Mouse (Mus musculus) hindbrain, embryonic 16.5 days (tissue): ENCODE measurements at regions not wholly inside any gene's neighbourhood (a gene's known extent, or its start where the extent isn't known, plus 50 kb on each side); places are given as distances from the start of the nearest gene placed in this dataset.
"Not testable (repeated sequence)": the region's sequence is repeated elsewhere in the genome, so short reads cannot be mapped to it uniquely, and the experiment has no call there.

ENCODE experiments used
- ATAC-seq: fragments of 200-750 bp; cut with Nextera tagmentation; 2 replicates; pipeline ENCODE4 v1.8.0; 2017; ENCODE audit warnings: moderate TSS enrichment, moderate library complexity
- H3K27ac ChIP-seq: fragments of 300-500 bp; sonication (generic); 2 replicates; pipeline ENCODE4 v1.5.1; 2014; ENCODE audit warnings: low read depth, mild to moderate bottlenecking, control low read depth, low read length, moderate library complexity
- H3K27me3 ChIP-seq: fragments of 300-500 bp; sonication (generic); replicated peaks from 2 replicates; pipeline ENCODE4 v1.6.1; 2014; ENCODE audit warnings: low read length; ENCODE audit not compliant: control insufficient read depth, insufficient read depth
- H3K36me3 ChIP-seq: fragments of 300-500 bp; sonication (generic); 2 replicates; pipeline ENCODE4 v1.6.1; 2014; ENCODE audit warnings: mild to moderate bottlenecking, low read length, moderate library complexity, mixed read lengths; ENCODE audit not compliant: control insufficient read depth, insufficient read depth
- H3K4me1 ChIP-seq: fragments of 300-500 bp; sonication (generic); 2 replicates; pipeline ENCODE4 v1.6.1; 2014; ENCODE audit warnings: low read depth, low read length; ENCODE audit not compliant: control insufficient read depth, insufficient read depth
- H3K4me2 ChIP-seq: fragments of 300-500 bp; sonication (generic); 2 replicates; pipeline ENCODE4 v1.6.1; 2014; ENCODE audit warnings: mild to moderate bottlenecking, low read length, control low read depth, moderate library complexity
- H3K4me3 ChIP-seq: fragments of 300-500 bp; sonication (generic); 2 replicates; pipeline ENCODE4 v1.5.1; 2014; ENCODE audit warnings: mild to moderate bottlenecking, low read length, control low read depth, moderate library complexity
- H3K9ac ChIP-seq: fragments of 300-500 bp; sonication (generic); 2 replicates; pipeline ENCODE4 v1.6.1; 2014; ENCODE audit warnings: low read depth, mild to moderate bottlenecking, control low read depth, low read length, moderate library complexity
- H3K9me3 ChIP-seq: fragments of 300-500 bp; sonication (generic); 2 replicates; pipeline ENCODE4 v1.6.1; 2014; ENCODE audit warnings: mild to moderate bottlenecking, low read length, moderate library complexity; ENCODE audit not compliant: control insufficient read depth
- WGBS: fragments of 180-500 bp; shearing (Covaris S2); extraction: QIAGEN DNeasy Blood & Tissue Kit; methylation state at CpG from one replicate; pipeline ENCODE4 v1.1.7; 2014; 5-methylcytosine and 5-hydroxymethylcytosine counted together

DNA sequence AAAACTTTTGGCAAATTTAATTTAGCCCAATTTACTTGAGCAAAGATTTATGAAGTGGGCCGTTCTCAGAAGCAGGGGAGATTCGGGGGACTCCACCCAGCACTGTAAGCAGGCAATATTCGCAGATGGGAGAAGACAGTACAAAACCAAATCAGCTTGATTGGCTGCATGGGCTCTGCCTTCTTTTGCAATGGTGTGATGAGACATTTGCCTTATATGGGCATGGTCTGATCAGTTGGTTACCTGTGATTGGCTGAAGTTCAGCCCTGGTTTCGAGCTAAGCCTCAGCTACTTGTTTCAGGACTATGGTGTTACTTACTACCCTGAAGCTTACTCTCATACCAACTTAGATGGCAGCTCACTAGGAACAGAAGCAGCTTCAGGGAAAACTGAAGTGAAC is 185.6 kb upstream of the Arhgap18 start:
- no peak for ATAC-seq
- Histone ChIP-seq H3K4me2 (no peak overlapping the region), H3K9ac (no peak overlapping the region), H3K4me3 (no peak overlapping the region), H3K27me3 (no peaks in the 10 kb centered on the region), H3K36me3 (no peaks in the 10 kb centered on the region), H3K27ac (no peak overlapping the region), H3K4me1 (no peaks in the 10 kb centered on the region; the same call in 1 of the 2 replicates), H3K9me3 (no peaks in the 10 kb centered on the region)
- 79% methylated on average over 4 of the region's 4 CpGs for WGBS

- Histone ChIP-seq H3K9me3 (no peaks in the 10 kb centered on the region), H3K4me1 (no peaks in the 10 kb centered on the region), H3K27me3 (no peaks in the 10 kb centered on the region), H3K36me3 (no peaks in the 10 kb centered on the region), H3K4me3 (no peak overlapping the region), H3K9ac (no peak overlapping the region), H3K4me2 (no peak overlapping the region), H3K27ac (no peak overlapping the region)
- no peak for ATAC-seq
- 91% methylated on average over 5 of the region's 5 CpGs for WGBS
Measured at GRCm38 (mm10) chr10:26570468-26570867, 182.8 kb upstream of the Arhgap18 start.

DNA sequence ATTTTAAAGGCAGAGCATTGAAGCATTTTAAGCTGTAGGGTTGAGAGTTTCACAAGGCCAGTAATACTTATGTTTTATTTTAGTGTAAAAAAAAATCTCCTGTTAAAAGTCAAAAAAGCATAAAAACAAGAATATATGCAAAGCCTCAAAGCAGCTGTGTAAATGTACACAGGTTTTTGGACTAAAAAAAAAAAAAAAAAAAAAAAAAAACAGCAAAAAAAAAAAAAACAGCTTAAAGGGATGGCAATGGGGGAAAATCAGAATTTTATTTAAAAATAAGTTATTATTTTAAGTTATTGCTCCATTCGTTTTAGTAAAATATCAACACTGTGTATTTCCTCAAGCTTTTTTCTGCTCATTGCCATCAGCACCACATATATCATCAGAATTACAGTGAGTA is 181.8 kb upstream of the Arhgap18 start:
- H3K9me3 ChIP-seq, result no peaks in the 10 kb centered on the region
- ATAC-seq, result no peak
- no peaks in the 10 kb centered on the region for H3K36me3 ChIP-seq
- no peak overlapping the region for H3K4me2 ChIP-seq
- no peaks in the 10 kb centered on the region for H3K27me3 ChIP-seq
- WGBS, result 86% methylated on average over 1 of the region's 1 CpGs
- H3K4me1 ChIP-seq, result no peaks in the 10 kb centered on the region
- H3K9ac ChIP-seq, result no peak overlapping the region
- H3K4me3 ChIP-seq, result no peak overlapping the region
- H3K27ac ChIP-seq, result no peak overlapping the region

DNA sequence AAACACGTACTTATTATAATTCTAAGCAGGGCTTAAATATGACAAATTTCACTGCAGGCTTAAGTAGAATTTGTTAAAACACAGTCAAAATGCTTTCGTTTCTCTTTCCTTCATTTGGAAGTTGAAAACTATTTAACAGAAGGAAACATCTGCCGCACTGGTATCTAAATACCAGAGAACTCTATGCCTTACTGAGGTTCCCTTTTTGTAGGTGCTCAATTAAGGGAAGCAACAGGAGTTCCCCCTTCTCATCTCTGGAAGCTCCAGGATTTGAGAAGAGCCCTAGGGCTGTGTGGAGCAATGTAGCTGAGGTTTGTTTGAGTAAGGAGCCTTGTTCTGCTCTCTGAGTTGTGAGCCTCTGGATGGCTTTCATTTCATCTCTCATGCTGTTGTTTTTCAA is 177.1 kb upstream of the Arhgap18 start:
- H3K36me3 ChIP-seq, result no peaks in the 10 kb centered on the region
- WGBS, result 90% methylated on average over 3 of the region's 3 CpGs
- no peak overlapping the region for H3K4me2 ChIP-seq
- no peak overlapping the region for H3K9ac ChIP-seq
- no peak for ATAC-seq
- no peaks in the 10 kb centered on the region for H3K4me1 ChIP-seq
- no peak overlapping the region for H3K4me3 ChIP-seq
- no peaks in the 10 kb centered on the region for H3K9me3 ChIP-seq
- no peaks in the 10 kb centered on the region for H3K27me3 ChIP-seq
- no peak overlapping the region for H3K27ac ChIP-seq

GRCm38 (mm10) chr10:26577087-26577486 is 176.1 kb upstream of the Arhgap18 start:
- no peak overlapping the region for H3K4me2 ChIP-seq
- H3K4me1 ChIP-seq, result no peaks in the 10 kb centered on the region
- H3K9ac ChIP-seq, result no peak overlapping the region
- no peaks in the 10 kb centered on the region for H3K27me3 ChIP-seq
- H3K27ac ChIP-seq, result no peak overlapping the region
- no peaks in the 10 kb centered on the region for H3K36me3 ChIP-seq
- 96% methylated on average over 2 of the region's 2 CpGs for WGBS
- no peak overlapping the region for H3K4me3 ChIP-seq
- no peak for ATAC-seq
- H3K9me3 ChIP-seq, result no peaks in the 10 kb centered on the region

DNA sequence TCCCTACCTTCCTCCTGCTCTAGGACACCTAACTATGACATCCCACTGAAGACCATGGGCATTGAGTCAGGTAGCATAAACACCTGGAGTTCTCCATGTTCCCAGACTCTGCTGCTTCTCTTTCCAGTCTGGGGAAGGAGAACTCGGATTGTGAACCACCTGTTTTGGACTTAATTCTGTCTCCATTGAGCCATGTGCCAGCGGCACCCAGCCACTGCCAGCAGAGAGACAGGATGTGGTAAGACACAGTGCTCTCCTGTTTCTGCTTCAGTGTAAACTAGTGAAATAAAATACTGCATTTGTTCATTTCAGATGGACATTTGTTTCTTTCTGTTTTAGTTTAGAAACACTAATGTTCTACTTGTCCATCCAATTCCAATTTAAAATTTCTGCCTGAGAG is 168.1 kb upstream of the Arhgap18 start:
- Histone ChIP-seq H3K4me1 (no peaks in the 10 kb centered on the region), H3K9me3 (peaks cover 8% of the 10 kb centered on the region), H3K36me3 (no peaks in the 10 kb centered on the region), H3K27ac (no peak overlapping the region), H3K9ac (no peak overlapping the region), H3K4me3 (no peak overlapping the region), H3K27me3 (no peaks in the 10 kb centered on the region), H3K4me2 (no peak overlapping the region)
- WGBS, result 81% methylated on average over 2 of the region's 2 CpGs
- no peak for ATAC-seq

DNA sequence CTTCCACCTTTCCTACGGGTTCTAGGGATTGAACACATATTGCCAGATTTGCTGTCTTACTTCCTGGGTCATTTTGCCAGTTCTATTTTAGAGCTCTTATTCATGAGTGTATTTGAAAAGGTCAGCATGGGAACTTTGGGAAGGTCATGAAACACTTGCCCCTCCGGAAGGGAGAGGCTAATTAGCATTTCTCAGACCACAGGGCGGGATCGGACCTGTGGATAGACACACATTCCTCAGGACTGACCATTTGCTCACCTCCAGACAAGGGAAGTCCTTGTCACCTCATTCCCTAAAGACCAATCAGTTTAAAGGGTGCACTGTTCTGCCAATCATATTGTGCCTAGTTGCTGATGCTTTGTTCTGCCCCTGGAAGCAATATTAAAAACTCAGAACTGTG is 146.1 kb upstream of the Arhgap18 start:
- ATAC-seq, H3K9me3 ChIP-seq, H3K4me1 ChIP-seq, H3K27me3 ChIP-seq, H3K9ac ChIP-seq, H3K4me3 ChIP-seq, H3K4me2 ChIP-seq, H3K27ac ChIP-seq, H3K36me3 ChIP-seq: not testable (repeated sequence)
- 81% methylated on average over 4 of the region's 4 CpGs for WGBS

GRCm38 (mm10) chr10:26611246-26611645 is 142.0 kb upstream of the Arhgap18 start:
- Histone ChIP-seq H3K4me1 (no peaks in the 10 kb centered on the region), H3K27ac (no peak overlapping the region), H3K4me3 (no peak overlapping the region), H3K27me3 (no peaks in the 10 kb centered on the region), H3K36me3 (no peaks in the 10 kb centered on the region), H3K9me3 (no peaks in the 10 kb centered on the region), H3K9ac (no peak overlapping the region), H3K4me2 (no peak overlapping the region)
- no peak for ATAC-seq

DNA sequence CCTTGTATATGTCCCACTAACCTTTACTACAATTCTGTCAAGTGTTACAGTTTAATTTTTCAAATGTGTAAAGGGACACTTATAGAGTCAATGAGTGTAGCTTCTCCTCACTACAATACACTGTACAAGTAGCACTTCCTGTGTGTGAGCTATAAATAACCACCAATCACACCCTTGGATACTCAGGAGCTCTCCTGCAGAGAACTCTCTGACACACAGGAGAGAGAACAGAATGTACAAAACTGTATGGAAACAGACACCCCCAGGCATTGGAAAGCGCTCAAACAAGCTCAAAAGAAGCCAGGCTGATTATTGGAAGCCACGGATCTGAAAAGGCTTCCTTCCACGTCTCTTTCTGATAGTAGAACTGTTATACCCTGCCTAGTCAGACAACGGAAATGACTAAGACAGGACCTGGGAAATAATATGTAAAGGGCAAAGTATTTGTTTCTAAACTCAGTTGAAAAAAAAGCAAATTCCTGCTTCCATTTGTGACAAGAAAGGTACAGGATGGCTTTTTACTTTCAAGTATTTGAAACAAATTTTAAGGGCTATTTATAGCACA is 122.9 kb upstream of the Arhgap18 start:
- no peaks in the 10 kb centered on the region for H3K4me1 ChIP-seq
- no peak overlapping the region for H3K4me2 ChIP-seq
- no peak overlapping the region for H3K9ac ChIP-seq
- no peaks in the 10 kb centered on the region for H3K27me3 ChIP-seq
- ATAC-seq, result no peak
- WGBS, result 73% methylated on average over 4 of the region's 4 CpGs
- no peaks in the 10 kb centered on the region for H3K9me3 ChIP-seq
- no peak overlapping the region for H3K27ac ChIP-seq
- H3K4me3 ChIP-seq, result no peak overlapping the region
- no peaks in the 10 kb centered on the region for H3K36me3 ChIP-seq

DNA sequence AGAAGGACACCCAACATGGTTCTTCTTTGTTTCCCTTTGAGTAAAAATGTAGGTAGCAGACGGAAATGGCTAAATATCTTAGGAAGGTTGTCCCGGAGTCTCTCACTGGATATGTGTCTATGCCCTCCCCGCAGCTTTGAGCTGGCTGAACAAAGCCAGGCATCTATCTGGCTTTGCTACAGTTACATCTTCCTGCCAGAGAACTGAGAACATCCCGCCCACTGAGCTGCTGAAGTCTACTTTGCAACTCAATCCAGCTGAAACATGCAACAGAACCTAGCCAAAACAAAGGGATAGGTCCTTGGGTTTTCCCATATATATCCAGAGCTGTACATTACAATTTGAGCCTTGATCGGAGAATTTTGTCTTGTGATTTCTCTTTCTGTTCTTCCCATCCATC is 121.0 kb upstream of the Arhgap18 start:
- Histone ChIP-seq H3K9ac (no peak overlapping the region), H3K9me3 (no peaks in the 10 kb centered on the region), H3K27me3 (no peaks in the 10 kb centered on the region), H3K36me3 (no peaks in the 10 kb centered on the region), H3K4me1 (no peaks in the 10 kb centered on the region), H3K27ac (no peak overlapping the region), H3K4me3 (no peak overlapping the region), H3K4me2 (no peak overlapping the region)
- ATAC-seq, result no peak
- 86% methylated on average over 5 of the region's 5 CpGs for WGBS
